Mouse (Mus musculus): ENCODE measurements around the gene Fmo2.

DNA sequence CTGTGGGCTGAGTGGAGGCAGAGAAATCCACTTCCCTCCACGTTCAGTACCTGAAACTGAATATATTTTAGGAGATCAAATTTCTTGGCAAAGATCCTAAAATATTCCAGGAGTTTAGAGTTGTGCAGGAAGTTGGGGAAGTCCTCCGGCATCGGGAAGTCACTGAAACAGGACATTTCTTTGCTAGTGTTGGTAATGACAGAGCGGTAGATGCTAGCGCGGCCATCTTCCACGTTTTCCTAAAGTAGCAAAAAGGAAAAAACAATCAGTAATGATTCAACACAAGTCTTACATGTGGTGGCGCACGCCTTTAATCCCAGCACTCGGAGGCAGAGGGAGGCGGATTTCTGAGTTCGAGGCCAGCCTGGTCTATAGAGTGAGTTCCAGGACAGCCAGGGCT, 9.9 kb downstream of the Fmo2 start:
- TF ChIP-seq POLR2A (IDR thresholded peaks at IDR 0.05; ENCODE audit: insufficient read length, low read depth): no peak
- no peak for TF ChIP-seq MYOG (IDR thresholded peaks at IDR 0.05; ENCODE audit: control insufficient read depth in 1 of 3, insufficient read depth in 1 of 3, insufficient read length in 2 of 3, low read depth in 2 of 3)

Measured in myocyte (in vitro differentiated cells).